Mouse (Mus musculus): ENCODE results near the gene Cyp8b1. TPM values are rescaled to one million over a fixed set of nuclear protein-coding genes. Genes with fewer than 3 reads are reported as not detected.

Gene Cyp8b1
- total RNA-seq (2014; rRNA removed), result not detected in 2 replicates
- polyA plus RNA-seq (2015; fragmentation: Nextera tagmentation; extraction: Ambion mirVana), result not detected in 2 replicates

GRCm38 (mm10) chr9:121916102-121916501, at the start of gene Cyp8b1:
TSS of gene Cyp8b1 (minus strand) at chr9:121916305.
- DNase-seq, result no peak
- no peak for TF ChIP-seq CTCF (IDR thresholded peaks at IDR 0.05; ENCODE audit: low read depth)
- Histone ChIP-seq H3K36me3 (ENCODE audit: insufficient read depth) (no peaks in the 10 kb centered on the region), H3K4me2 (ENCODE audit: low read depth) (no peak within 1 kb of the TSS), H3K27me3 (ENCODE audit: insufficient read depth, low read length) (no peaks in the 10 kb centered on the region), H3K27ac (ENCODE audit: low read depth, low read length) (no peak within 1 kb of the TSS), H3K9me3 (ENCODE audit: low read length) (no peaks in the 10 kb centered on the region), H3K4me1 (ENCODE audit: insufficient read depth) (no peaks in the 10 kb centered on the region), H3K4me3 (ENCODE audit: low read depth, low read length) (no peak within 1 kb of the TSS), H3K9ac (no peak within 1 kb of the TSS)
- no peak for ATAC-seq
- 79% methylated on average over 8 of the region's 8 CpGs for WGBS

DNA sequence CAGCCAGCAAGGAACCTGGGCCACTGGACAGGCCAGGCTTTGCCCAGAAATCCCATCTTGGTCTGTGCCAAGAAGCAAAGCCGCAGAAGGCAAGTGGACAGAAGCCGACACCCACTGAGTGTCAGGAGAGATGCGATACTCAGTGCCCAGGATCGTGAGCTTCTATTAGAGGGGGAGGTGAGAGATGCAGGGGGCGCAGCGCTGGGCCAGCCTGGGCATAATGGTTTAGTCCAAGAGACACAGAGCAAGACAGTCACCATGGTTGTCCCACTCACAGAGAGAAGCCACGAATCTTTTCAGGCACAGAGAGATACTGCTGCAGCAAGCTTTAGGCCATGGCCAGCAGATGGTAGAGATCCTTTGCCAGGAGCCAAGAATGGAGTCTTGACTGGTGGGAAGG, 48.8 kb upstream of the Cyp8b1 start:
- TF ChIP-seq CTCF (IDR thresholded peaks at IDR 0.05; ENCODE audit: low read depth), result no peak
- Histone ChIP-seq H3K9ac (no peak overlapping the region), H3K4me3 (ENCODE audit: low read depth, low read length) (no peak overlapping the region), H3K4me1 (ENCODE audit: insufficient read depth) (no peaks in the 10 kb centered on the region), H3K9me3 (ENCODE audit: low read length) (no peaks in the 10 kb centered on the region), H3K36me3 (ENCODE audit: insufficient read depth) (no peaks in the 10 kb centered on the region), H3K4me2 (ENCODE audit: low read depth) (no peak overlapping the region), H3K27ac (ENCODE audit: low read depth, low read length) (no peak overlapping the region), H3K27me3 (ENCODE audit: insufficient read depth, low read length) (no peaks in the 10 kb centered on the region)
- ATAC-seq, result no peak
- 87% methylated on average over 7 of the region's 7 CpGs for WGBS
- no peak for DNase-seq

GRCm38 (mm10) chr9:121959966-121960635, 44.0 kb upstream of the Cyp8b1 start:
- no peaks in the 10 kb centered on the region for H3K4me1 ChIP-seq (ENCODE audit: insufficient read depth)
- no peak overlapping the region for H3K4me3 ChIP-seq (ENCODE audit: low read depth, low read length)
- H3K9me3 ChIP-seq (ENCODE audit: low read length), result no peaks in the 10 kb centered on the region
- no peaks in the 10 kb centered on the region for H3K27me3 ChIP-seq (ENCODE audit: insufficient read depth, low read length)
- H3K9ac ChIP-seq, result no peak overlapping the region
- H3K36me3 ChIP-seq (ENCODE audit: insufficient read depth), result no peaks in the 10 kb centered on the region
- no peak overlapping the region for H3K27ac ChIP-seq (ENCODE audit: low read depth, low read length)
- DNase-seq (no peak), ATAC-seq (no peak)
- no peak for TF ChIP-seq CTCF (IDR thresholded peaks at IDR 0.05; ENCODE audit: low read depth)
- WGBS, result 51% methylated on average over 7 of the region's 7 CpGs
- H3K4me2 ChIP-seq (ENCODE audit: low read depth), result no peak overlapping the region

DNA sequence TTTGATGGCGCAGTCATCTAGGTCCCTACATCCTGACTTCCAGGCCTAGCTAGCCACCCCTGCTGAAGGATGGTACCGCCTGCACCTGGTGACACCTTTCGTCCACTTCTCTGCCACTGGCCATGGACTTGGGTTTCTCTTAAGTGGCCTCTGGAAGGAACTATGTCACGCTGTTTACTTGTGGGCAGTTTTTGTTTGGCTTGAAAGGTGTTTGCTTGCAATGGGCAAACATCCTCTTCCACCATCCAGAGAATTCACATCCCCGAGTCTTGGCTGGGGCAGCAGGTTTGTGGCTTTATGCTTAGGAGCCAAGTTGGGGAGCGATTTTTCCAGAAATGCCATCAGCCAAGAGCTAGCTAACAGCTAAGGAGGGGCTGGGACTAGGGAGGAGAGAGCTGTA, 36.5 kb upstream of the Cyp8b1 start:
- WGBS, result 83% methylated on average over 6 of the region's 6 CpGs
- ATAC-seq, result no peak
- Histone ChIP-seq H3K4me2 (ENCODE audit: low read depth) (no peak overlapping the region), H3K9me3 (ENCODE audit: low read length) (no peaks in the 10 kb centered on the region), H3K4me1 (ENCODE audit: insufficient read depth) (0 out of 2 replicates have a peak, but pooled peaks cover 5% of the 10 kb centered on the region), H3K4me3 (ENCODE audit: low read depth, low read length) (no peak overlapping the region), H3K36me3 (ENCODE audit: insufficient read depth) (no peaks in the 10 kb centered on the region), H3K9ac (no peak overlapping the region), H3K27me3 (ENCODE audit: insufficient read depth, low read length) (no peaks in the 10 kb centered on the region), H3K27ac (ENCODE audit: low read depth, low read length) (no peak overlapping the region)
- DNase-seq, result no peak
- no peak for TF ChIP-seq CTCF (IDR thresholded peaks at IDR 0.05; ENCODE audit: low read depth)

DNA sequence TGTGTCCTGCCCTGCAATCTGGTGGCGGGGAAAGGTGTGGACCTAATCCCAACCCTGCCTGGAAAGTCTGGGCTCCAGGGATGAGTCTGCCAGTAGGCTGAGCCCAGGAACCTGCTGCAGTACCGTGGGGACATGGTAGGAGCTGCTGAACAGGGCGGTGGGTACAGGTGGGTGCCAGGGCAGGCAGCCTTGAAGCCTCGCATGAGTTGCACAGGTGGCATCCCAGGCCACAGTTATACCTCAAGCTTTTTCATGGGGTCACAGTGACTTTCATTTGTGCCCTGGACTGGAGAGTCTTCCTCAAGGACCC, 35.0 kb upstream of the Cyp8b1 start:
- Histone ChIP-seq H3K9me3 (ENCODE audit: low read length) (no peaks in the 10 kb centered on the region), H3K27me3 (ENCODE audit: insufficient read depth, low read length) (no peaks in the 10 kb centered on the region), H3K27ac (ENCODE audit: low read depth, low read length) (no peak overlapping the region), H3K4me2 (ENCODE audit: low read depth) (peak overlapping the region; percentile 32), H3K4me1 (ENCODE audit: insufficient read depth) (0 out of 2 replicates have a peak, but pooled peaks cover 5% of the 10 kb centered on the region), H3K36me3 (ENCODE audit: insufficient read depth) (no peaks in the 10 kb centered on the region), H3K9ac (peak overlapping the region; percentile 25; the same call in 1 of the 2 replicates), H3K4me3 (ENCODE audit: low read depth, low read length) (no peak overlapping the region)
- WGBS, result 26% methylated on average over 4 of the region's 4 CpGs
- DNase-seq (no peak), ATAC-seq (no peak; the same call in 1 of the 2 replicates)
- no peak for TF ChIP-seq CTCF (IDR thresholded peaks at IDR 0.05; ENCODE audit: low read depth)

GRCm38 (mm10) chr9:121950418-121951113, 34.5 kb upstream of the Cyp8b1 start, which contains the start of gene Fam198a:
TSS of gene Fam198a (plus strand) at chr9:121950988.
- 4% methylated on average over 14 of the region's 14 CpGs for WGBS
- H3K36me3 ChIP-seq (ENCODE audit: insufficient read depth), result no peaks in the 10 kb centered on the region
- H3K9ac ChIP-seq, result peak within 1 kb of the TSS; percentile 25; the same call in 1 of the 2 replicates
- no peak within 1 kb of the TSS for H3K27ac ChIP-seq (ENCODE audit: low read depth, low read length)
- H3K4me1 ChIP-seq (ENCODE audit: insufficient read depth), result 0 out of 2 replicates have a peak, but pooled peaks cover 5% of the 10 kb centered on the region
- no peaks in the 10 kb centered on the region for H3K27me3 ChIP-seq (ENCODE audit: insufficient read depth, low read length)
- peak within 1 kb of the TSS; percentile 32 for H3K4me2 ChIP-seq (ENCODE audit: low read depth)
- peak; percentile 66 for DNase-seq
- ATAC-seq, result peak; percentile 88
- H3K4me3 ChIP-seq (ENCODE audit: low read depth, low read length), result no peak within 1 kb of the TSS
- TF ChIP-seq CTCF (IDR thresholded peaks at IDR 0.05; ENCODE audit: low read depth), result no peak; the same call in 1 of the 2 replicates
- H3K9me3 ChIP-seq (ENCODE audit: low read length), result no peaks in the 10 kb centered on the region

- Histone ChIP-seq H3K27ac (ENCODE audit: low read depth, low read length) (no peak overlapping the region), H3K9me3 (ENCODE audit: low read length) (no peaks in the 10 kb centered on the region), H3K4me3 (ENCODE audit: low read depth, low read length) (no peak overlapping the region), H3K4me1 (ENCODE audit: insufficient read depth) (0 out of 2 replicates have a peak, but pooled peaks cover 5% of the 10 kb centered on the region), H3K27me3 (ENCODE audit: insufficient read depth, low read length) (no peaks in the 10 kb centered on the region), H3K9ac (no peak overlapping the region), H3K4me2 (ENCODE audit: low read depth) (no peak overlapping the region), H3K36me3 (ENCODE audit: insufficient read depth) (no peaks in the 10 kb centered on the region)
- TF ChIP-seq CTCF (IDR thresholded peaks at IDR 0.05; ENCODE audit: low read depth), result no peak
- WGBS, result 75% methylated on average over 4 of the region's 4 CpGs
- peak; percentile 7 for DNase-seq
- ATAC-seq, result no peak
These were observed 32.3 kb upstream of the Cyp8b1 start for GRCm38 (mm10) chr9:121948431-121948830.

Data from forebrain, postnatal 0 days (tissue).